Mouse (Mus musculus) gastrocnemius, adult 2 months (tissue): ENCODE measurements around the gene Sec24d. TPM values are rescaled to one million over a fixed set of nuclear protein-coding genes. Genes with fewer than 3 reads are reported as not detected.

Experiments
- DNase-seq: peaks from one replicate; pipeline ENCODE4 v3.0.0; 2022
- H3K27ac ChIP-seq: fragments of 200-600 bp; 2 replicates; pipeline ENCODE4 v1.8.1; 2022; ENCODE audit warnings: mild to moderate bottlenecking
- H3K4me3 ChIP-seq: fragments of 200-600 bp; 2 replicates; pipeline ENCODE4 v1.8.1; 2022; ENCODE audit warnings: mild to moderate bottlenecking, moderate library complexity
- CTCF ChIP-seq: fragments of 200-600 bp; IDR thresholded peaks from 2 replicates; pipeline ENCODE4 v1.8.1; 2022; ENCODE audit warnings: antibody characterized with exemption, mild to moderate bottlenecking, moderate library complexity
- intact Hi-C: fragments of 180-260 bp; cut with DNase I; formaldehyde crosslinking; loops from one replicate; pipeline ENCODE4 v1.15.1; 2025
- total RNA-seq, 2 experiments: library from RNA; stranded (reverse); gene quantifications; 2 replicates each; pipeline ENCODE4 v1.2.3; 2021

Gene Sec24d
- total RNA-seq, 2 experiments from 2014 or later, result 5.2 to 9.8 TPM

DNA sequence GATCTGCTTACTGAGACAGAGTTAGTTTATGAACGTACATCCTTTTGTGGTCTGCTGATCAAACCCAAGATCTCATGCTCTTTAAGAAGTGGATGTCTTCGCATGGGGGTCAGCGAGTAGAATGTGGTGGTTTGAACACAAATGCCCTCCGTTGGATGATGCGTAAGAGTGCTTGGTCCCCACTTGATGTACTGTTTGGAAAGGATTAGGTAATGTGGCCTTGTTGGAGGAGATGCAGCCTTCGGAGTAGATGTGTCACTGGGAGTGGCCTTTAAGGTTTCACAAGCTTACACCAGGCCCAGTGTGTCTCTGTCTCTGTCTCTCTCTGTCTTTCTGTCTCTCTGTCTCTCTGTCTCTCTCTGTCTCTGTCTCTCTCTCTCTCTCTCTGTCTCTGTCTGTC lies 40.2 kb downstream of the Sec24d start:
- intact Hi-C loops, result no loop called here
- no peak overlapping the region for H3K4me3 ChIP-seq
- no peak for DNase-seq
- no peak overlapping the region for H3K27ac ChIP-seq
- no peak for TF ChIP-seq CTCF

GRCm38 (mm10) chr3:123309141-123309540 lies 41.9 kb downstream of the Sec24d start:
- TF ChIP-seq CTCF, result no peak
- no peak overlapping the region for H3K27ac ChIP-seq
- intact Hi-C loops, result no loop called here

GRCm38 (mm10) chr3:123312477-123313062 lies 45.3 kb downstream of the Sec24d start:
- no peak for DNase-seq
- Histone ChIP-seq H3K4me3 (no peak overlapping the region), H3K27ac (no peak overlapping the region)
- intact Hi-C loops, result no loop called here
- no peak for TF ChIP-seq CTCF

More at GRCm38 (mm10) chr3:123309141-123309540, 41.9 kb downstream of the Sec24d start:
- H3K4me3 ChIP-seq, result no peak overlapping the region
- no peak for DNase-seq

DNA sequence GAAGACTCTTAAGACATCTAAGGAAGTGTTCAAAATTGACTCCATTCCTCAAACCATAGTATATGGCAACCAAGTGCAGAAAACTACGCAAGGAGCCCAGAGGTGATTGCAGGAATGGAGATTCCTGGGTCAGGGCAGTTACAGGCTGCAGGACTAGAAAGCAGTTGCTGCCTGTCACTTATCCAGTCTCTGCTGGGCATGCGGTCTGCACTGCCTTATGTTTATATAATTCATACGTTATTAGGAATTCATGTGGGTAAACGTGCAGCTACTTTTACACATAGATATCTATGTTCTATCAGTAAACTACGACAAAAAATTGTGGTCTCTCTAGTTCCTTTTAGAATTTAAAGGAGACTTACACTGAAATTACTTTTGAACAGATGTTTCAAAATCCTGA lies 46.2 kb downstream of the Sec24d start:
- no peak for DNase-seq
- no peak for TF ChIP-seq CTCF
- peak overlapping the region; percentile 34 for H3K4me3 ChIP-seq
- peak overlapping the region; percentile 41; the same call in 1 of the 2 replicates for H3K27ac ChIP-seq
- intact Hi-C loops, result no loop called here

- peak; percentile 40; the same call in 1 of the 2 replicates for TF ChIP-seq CTCF
- Histone ChIP-seq H3K4me3 (peak overlapping the region; percentile 34), H3K27ac (peak overlapping the region; percentile 41; the same call in 1 of the 2 replicates)
- DNase-seq, result no peak
- intact Hi-C loops, result no loop called here
Observed at GRCm38 (mm10) chr3:123313920-123314614, 46.8 kb downstream of the Sec24d start.

- H3K4me3 ChIP-seq, result no peak overlapping the region
- intact Hi-C loops, result loop anchor here (5.0 kb wide), 1 partner anchor 44 kb away; no protein-coding TSS in a partner anchor
- TF ChIP-seq CTCF, result no peak
Observed at GRCm38 (mm10) chr3:123316066-123316465, 48.8 kb downstream of the Sec24d start.

DNA sequence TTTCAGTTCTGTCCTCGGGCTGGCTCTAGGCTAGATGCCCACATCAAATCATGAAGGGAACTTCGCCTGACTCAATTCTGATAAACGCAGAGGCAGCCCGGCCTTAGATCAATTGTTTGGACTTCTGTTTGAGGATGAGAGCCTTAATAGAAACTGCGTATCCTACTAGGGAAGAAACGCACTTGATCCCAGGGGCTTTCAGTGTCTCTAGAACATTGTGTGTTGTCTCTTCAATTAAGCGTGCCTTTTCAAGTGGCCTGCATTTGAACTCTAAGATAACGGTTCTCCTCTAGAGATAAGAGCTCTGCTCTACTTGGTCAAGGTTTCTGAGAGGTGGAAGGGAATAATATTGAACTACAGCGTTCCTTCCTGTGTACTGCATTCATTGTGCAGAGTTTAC lies 49.8 kb downstream of the Sec24d start:
- Histone ChIP-seq H3K27ac (no peak overlapping the region), H3K4me3 (no peak overlapping the region)
- no peak for DNase-seq
- no peak for TF ChIP-seq CTCF
- intact Hi-C loops, result loop anchor here (5.0 kb wide), 1 partner anchor 45 kb away; no protein-coding TSS in a partner anchor

More at GRCm38 (mm10) chr3:123316066-123316465, 48.8 kb downstream of the Sec24d start:
- H3K27ac ChIP-seq, result no peak overlapping the region
- no peak for DNase-seq

GRCm38 (mm10) chr3:123320341-123320740 lies 53.1 kb downstream of the Sec24d start:
- no peak for TF ChIP-seq CTCF
- Histone ChIP-seq H3K4me3 (no peak overlapping the region), H3K27ac (no peak overlapping the region)
- intact Hi-C loops, result loop anchor here (10.0 kb wide), 2 partner anchors 216 to 386 kb away; no protein-coding TSS in a partner anchor
- DNase-seq, result no peak

DNA sequence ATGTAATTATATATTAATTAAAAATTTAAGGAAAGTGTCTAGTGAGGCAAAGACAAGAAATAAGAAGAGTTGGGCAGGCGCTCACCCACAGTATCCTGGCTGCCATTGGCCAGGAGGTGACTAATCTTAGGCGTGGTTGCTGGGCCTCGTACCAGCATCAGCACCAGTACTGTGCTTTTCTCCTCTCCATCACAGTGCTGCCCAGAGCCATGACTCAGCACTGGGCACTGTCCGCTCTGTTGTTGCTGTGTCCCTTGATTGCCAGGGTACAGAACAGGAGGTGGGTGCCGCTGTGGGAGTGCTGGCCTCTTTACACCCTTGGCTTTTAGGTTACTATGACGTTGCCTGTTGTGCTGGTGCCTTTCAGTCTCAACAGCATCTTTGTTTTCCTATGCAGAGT lies 54.4 kb downstream of the Sec24d start:
- TF ChIP-seq CTCF, result no peak
- intact Hi-C loops, result loop anchor here (2.0 to 10.0 kb wide), 3 partner anchors 87 to 387 kb away; no protein-coding TSS in a partner anchor
- Histone ChIP-seq H3K4me3 (no peak overlapping the region), H3K27ac (peak overlapping the region; percentile 67)
- peak; percentile 82 for DNase-seq

DNA sequence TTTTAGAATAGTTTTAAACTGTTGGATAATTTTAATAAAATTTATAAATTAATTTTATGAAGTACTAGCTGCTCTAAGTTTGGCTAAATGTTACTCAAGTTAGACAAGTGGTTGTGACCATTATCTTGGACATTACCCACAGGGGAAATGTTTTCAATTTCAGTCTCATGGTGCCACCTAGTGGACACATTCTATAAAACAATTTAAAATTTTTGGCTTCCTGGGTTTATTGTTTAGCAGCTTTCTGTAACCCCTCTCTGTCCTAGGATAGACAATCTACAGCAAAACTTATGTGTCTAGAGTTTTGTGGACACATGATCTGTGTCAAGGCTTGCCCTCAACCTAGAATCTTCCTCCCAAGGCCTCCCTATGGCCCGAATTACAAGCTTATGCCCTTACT lies 54.9 kb downstream of the Sec24d start:
- intact Hi-C loops, result loop anchor here (2.0 to 10.0 kb wide), 3 partner anchors 87 to 387 kb away; no protein-coding TSS in a partner anchor
- peak overlapping the region; percentile 67 for H3K27ac ChIP-seq
- peak; percentile 73 for TF ChIP-seq CTCF
- DNase-seq, result no peak
- no peak overlapping the region for H3K4me3 ChIP-seq

- intact Hi-C loops, result loop anchor here (2.0 to 10.0 kb wide), 3 partner anchors 156 to 390 kb away; no protein-coding TSS in a partner anchor
- no peak for DNase-seq
- TF ChIP-seq CTCF, result no peak
- Histone ChIP-seq H3K4me3 (no peak overlapping the region), H3K27ac (peak overlapping the region; percentile 56; the same call in 1 of the 2 replicates)
Observed at GRCm38 (mm10) chr3:123324326-123324725, 57.1 kb downstream of the Sec24d start.

DNA sequence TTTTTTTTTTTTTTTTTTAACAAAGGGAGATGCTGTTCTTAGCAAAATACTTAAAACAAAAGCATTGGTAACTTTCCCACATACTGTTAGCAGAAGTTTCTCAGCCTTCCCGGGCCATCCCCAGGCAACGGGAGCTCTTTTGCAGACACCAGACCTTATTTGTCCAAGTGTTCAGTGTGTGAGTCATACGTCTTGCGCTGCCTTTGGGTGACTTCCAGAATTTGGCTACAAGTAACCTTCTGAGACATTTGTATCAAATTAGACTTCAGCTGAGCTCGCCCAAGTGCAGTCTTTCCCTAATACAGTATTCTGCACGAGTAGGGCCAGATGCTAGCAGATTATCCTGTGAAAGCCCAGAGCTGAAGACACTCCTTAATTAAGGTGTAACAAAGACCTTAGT lies 62.0 kb downstream of the Sec24d start:
- H3K27ac ChIP-seq, result peak overlapping the region; percentile 83
- intact Hi-C loops, result loop anchor here (10.0 kb wide), 2 partner anchors 224 to 394 kb away; no protein-coding TSS in a partner anchor
- TF ChIP-seq CTCF, result no peak
- peak overlapping the region; percentile 37 for H3K4me3 ChIP-seq
- peak; percentile 84 for DNase-seq

- intact Hi-C loops, result no loop called here
- no peak for TF ChIP-seq CTCF
- H3K4me3 ChIP-seq, result no peak overlapping the region
- H3K27ac ChIP-seq, result peak overlapping the region; percentile 83
- no peak for DNase-seq
Observed at GRCm38 (mm10) chr3:123330221-123330620, 63.0 kb downstream of the Sec24d start.
